Comparison of ENCODE assay signal across 8 mouse cellular contexts in genomic region chr11:53479171-53479782, GRCm38 (mm10). TPM values are rescaled to one million over a fixed set of nuclear protein-coding genes. Genes with fewer than 3 reads are reported as not detected.
A peak's percentile ranks its signal among the peaks of the same experiment; 100 is the strongest.
DNase-seq lines count a peak whose midpoint lies in the region; ATAC-seq and TF ChIP-seq lines count a peak whose summit lies in the region.

No protein-coding gene starts in this region.

- no peak for TF ChIP-seq POLR2A in cerebellum, adult 2 months (IDR thresholded peaks at IDR 0.05; ENCODE audit: borderline replicate concordance, insufficient read depth, low read length)
- no peak for TF ChIP-seq POLR2A in liver, adult 2 months (IDR thresholded peaks at IDR 0.05; ENCODE audit: extremely low read depth, insufficient read depth, low read length)
- no peak for TF ChIP-seq POLR2A in small intestine, adult 2 months (IDR thresholded peaks at IDR 0.05; ENCODE audit: low read depth, low read length)

- peak overlapping the region; percentile 98 for H3K27ac ChIP-seq in left cerebral cortex, adult 2 months
- peak overlapping the region; percentile 61 for H3K27ac ChIP-seq in cerebellum, adult 2 months (ENCODE audit: insufficient read depth, low read length)
- no peak overlapping the region for H3K27ac ChIP-seq in forebrain, embryonic 16.5 days (ENCODE audit: low read length)
- no peak overlapping the region for H3K27ac ChIP-seq in liver, adult 2 months (replicated peaks; ENCODE audit: insufficient read depth, low read depth, low read length)
- H3K27ac ChIP-seq in small intestine, adult 2 months (ENCODE audit: insufficient read depth, low read depth, low read length): peak overlapping the region; percentile 80

- intact Hi-C loops in left cerebral cortex, adult 2 months (cut with DNase I): no loop called here
- intact Hi-C loops in left cerebral cortex, postnatal 25 days (cut with DNase I): loop anchor here (2.0 to 5.0 kb wide), 2 partner anchors 42 to 88 kb away; partner anchors contain the start of gene Kif3a

- DNase-seq in left cerebral cortex, adult 2 months (ENCODE audit: extremely low spot score in 1 of 2, low spot score in 2 of 2): peak; percentile 51 to 52
- no peak for DNase-seq in left cerebral cortex, postnatal 25 days (ENCODE audit: low spot score in 2 of 2)
- peak; percentile 70 to 75 for DNase-seq in cerebellum, adult 2 months
- DNase-seq in liver, adult 2 months (ENCODE audit: extremely low read depth, low read depth, low spot score): no peak
- no peak for DNase-seq in ovary, postnatal 14 days (ENCODE audit: low spot score)
- DNase-seq in adrenal gland, adult 18-20 months (ENCODE audit: low spot score in 2 of 2): no peak

- no peaks in the 10 kb centered on the region for H3K36me3 ChIP-seq in forebrain, embryonic 16.5 days (ENCODE audit: control insufficient read depth, insufficient read depth)
- H3K36me3 ChIP-seq in liver, adult 2 months (ENCODE audit: control insufficient read depth, insufficient read depth, low read length): no peaks in the 10 kb centered on the region
- H3K36me3 ChIP-seq in small intestine, adult 2 months (ENCODE audit: control insufficient read depth, insufficient read depth, low read length): no peaks in the 10 kb centered on the region

- no peaks in the 10 kb centered on the region for H3K79me2 ChIP-seq in liver, adult 2 months (ENCODE audit: control insufficient read depth, insufficient read depth, low read length)

- peak overlapping the region; percentile 52 for H3K9ac ChIP-seq in forebrain, embryonic 16.5 days (replicated peaks; ENCODE audit: low read depth, low read length)
- no peak overlapping the region; the same call in 1 of the 2 replicates for H3K9ac ChIP-seq in liver, adult 2 months (ENCODE audit: low read depth, low read length)

- H3K9me3 ChIP-seq in forebrain, embryonic 16.5 days (ENCODE audit: control insufficient read depth, low read length): peaks cover 5% of the 10 kb centered on the region; the same call in 1 of the 2 replicates

- no peak for TF ChIP-seq CTCF in left cerebral cortex, adult 2 months (IDR thresholded peaks at IDR 0.05)
- TF ChIP-seq CTCF in cerebellum, adult 2 months (IDR thresholded peaks at IDR 0.05; ENCODE audit: borderline replicate concordance, insufficient read depth, low read depth, low read length): no peak
- no peak for TF ChIP-seq CTCF in liver, adult 2 months (IDR thresholded peaks at IDR 0.05; ENCODE audit: low read depth, low read length)
- no peak for TF ChIP-seq CTCF in small intestine, adult 2 months (IDR thresholded peaks at IDR 0.05; ENCODE audit: extremely low read depth, insufficient read length, insufficient replicate concordance, low read depth, low read length)

- under 1% methylated on average over 62 of the region's 62 CpGs for WGBS in cerebellum, adult 2 months
- WGBS in forebrain, embryonic 16.5 days: under 1% methylated on average over 61 of the region's 62 CpGs
- 2% methylated on average over 62 of the region's 62 CpGs for WGBS in liver, adult 2 months
- 1% methylated on average over 62 of the region's 62 CpGs for WGBS in small intestine, adult 2 months

- H3K4me2 ChIP-seq in forebrain, embryonic 16.5 days (ENCODE audit: low read length): peak overlapping the region; percentile 69

- H3K27me3 ChIP-seq in cerebellum, adult 2 months (ENCODE audit: control insufficient read depth, insufficient read depth, low read length): no peaks in the 10 kb centered on the region
- H3K27me3 ChIP-seq in forebrain, embryonic 16.5 days (replicated peaks; ENCODE audit: control insufficient read depth, insufficient read depth, low read length): peaks cover 33% of the 10 kb centered on the region
- peaks cover 25% of the 10 kb centered on the region for H3K27me3 ChIP-seq in liver, adult 2 months (ENCODE audit: control insufficient read depth, insufficient read depth, low read length)
- H3K27me3 ChIP-seq in small intestine, adult 2 months (ENCODE audit: control insufficient read depth, insufficient read depth, low read length): no peaks in the 10 kb centered on the region; the same call in 1 of the 2 replicates

- peaks cover 6% of the 10 kb centered on the region; the same call in 1 of the 2 replicates for H3K4me1 ChIP-seq in cerebellum, adult 2 months (ENCODE audit: control insufficient read depth, insufficient read depth, low read length)
- H3K4me1 ChIP-seq in forebrain, embryonic 16.5 days (replicated peaks; ENCODE audit: control insufficient read depth, insufficient read depth, low read length): peaks cover 35% of the 10 kb centered on the region
- no peaks in the 10 kb centered on the region for H3K4me1 ChIP-seq in liver, adult 2 months (ENCODE audit: control insufficient read depth, insufficient read depth, low read length)
- peaks cover 12% of the 10 kb centered on the region for H3K4me1 ChIP-seq in small intestine, adult 2 months (ENCODE audit: control insufficient read depth, insufficient read depth, insufficient read length, low read length)

- peak; percentile 29; the same call in 1 of the 2 replicates for ATAC-seq in forebrain, embryonic 16.5 days

- H3K4me3 ChIP-seq in left cerebral cortex, adult 2 months: peak overlapping the region; percentile 75
- peak overlapping the region; percentile 67 for H3K4me3 ChIP-seq in cerebellum, adult 2 months (replicated peaks; ENCODE audit: insufficient read depth, low read depth, low read length)
- peak overlapping the region; percentile 51 for H3K4me3 ChIP-seq in forebrain, embryonic 16.5 days (replicated peaks; ENCODE audit: low read length)
- H3K4me3 ChIP-seq in liver, adult 2 months (ENCODE audit: insufficient read depth, low read depth, low read length): peak overlapping the region; percentile 36; the same call in 1 of the 2 replicates
- H3K4me3 ChIP-seq in small intestine, adult 2 months (ENCODE audit: low read depth, low read length): peak overlapping the region; percentile 79

RNA-seq across cellular contexts. Expression of gene Gm9945, which starts 0.7 kb away (rescaled TPM):
- 1 to 10 TPM; 1.8 to 2.2 TPM for total RNA-seq in left cerebral cortex, adult 2 months (2021)
- 1 to 10 TPM; 3.3 TPM for total RNA-seq in left cerebral cortex, postnatal 25 days (2021)
- polyA plus RNA-seq in cerebellum, adult 2 months (2012; rRNA removed): 0.65 and 1.6 TPM in 2 replicates
- polyA plus RNA-seq in forebrain, embryonic 16.5 days (2015; fragmentation: Nextera tagmentation; extraction: Ambion mirVana): not detected in 2 replicates
- total RNA-seq in liver, adult 2 months (2014; rRNA removed): not detected in 2 replicates
- polyA plus RNA-seq in liver, adult 2 months (2012; rRNA removed): not detected in 2 replicates
- polyA plus RNA-seq in small intestine, adult 2 months (2012; rRNA removed): not detected in 2 replicates
- not detected for total RNA-seq in adrenal gland, adult 18-20 months (2021)

RNA-seq across cellular contexts. Expression of gene Sowaha, which starts 0.8 kb away (rescaled TPM):
- 10 to 100 TPM; 68.8 to 83.8 TPM for total RNA-seq in left cerebral cortex, adult 2 months (2021)
- 10 to 100 TPM; 79.1 to 79.3 TPM for total RNA-seq in left cerebral cortex, postnatal 25 days (2021)
- polyA plus RNA-seq in cerebellum, adult 2 months (2012; rRNA removed): 23.1 and 27.1 TPM in 2 replicates
- 1.9 and 2.2 TPM in 2 replicates for polyA plus RNA-seq in forebrain, embryonic 16.5 days (2015; fragmentation: Nextera tagmentation; extraction: Ambion mirVana)
- total RNA-seq in liver, adult 2 months (2014; rRNA removed): not detected in 2 replicates
- not detected in 2 replicates for polyA plus RNA-seq in liver, adult 2 months (2012; rRNA removed)
- 9.7 and 61.2 TPM in 2 replicates for polyA plus RNA-seq in small intestine, adult 2 months (2012; rRNA removed)
- total RNA-seq in adrenal gland, adult 18-20 months (2021): under 1 TPM; 0.19 to 0.30 TPM

RNA-seq across cellular contexts. Expression of gene Gm9837, which starts 9.0 kb away (rescaled TPM):
- under 1 TPM in 1 of 2 experiments, not detected in 1; 0.84 TPM for total RNA-seq in left cerebral cortex, adult 2 months (2021)
- not detected for total RNA-seq in left cerebral cortex, postnatal 25 days (2021)
- not detected in 2 replicates for polyA plus RNA-seq in cerebellum, adult 2 months (2012; rRNA removed)
- polyA plus RNA-seq in forebrain, embryonic 16.5 days (2015; fragmentation: Nextera tagmentation; extraction: Ambion mirVana): not detected in 2 replicates
- not detected in 2 replicates for total RNA-seq in liver, adult 2 months (2014; rRNA removed)
- polyA plus RNA-seq in liver, adult 2 months (2012; rRNA removed): not detected in 2 replicates
- not detected in 2 replicates for polyA plus RNA-seq in small intestine, adult 2 months (2012; rRNA removed)
- not detected for total RNA-seq in adrenal gland, adult 18-20 months (2021)

RNA-seq across cellular contexts. Expression of gene Shroom1, which starts 22.3 kb away (rescaled TPM):
- 1 to 10 TPM; 5.4 to 6.3 TPM for total RNA-seq in left cerebral cortex, adult 2 months (2021)
- total RNA-seq in left cerebral cortex, postnatal 25 days (2021): 1 to 10 TPM; 4.0 to 4.5 TPM
- 7.7 and 8.8 TPM in 2 replicates for polyA plus RNA-seq in cerebellum, adult 2 months (2012; rRNA removed)
- polyA plus RNA-seq in forebrain, embryonic 16.5 days (2015; fragmentation: Nextera tagmentation; extraction: Ambion mirVana): 2.2 and 2.7 TPM in 2 replicates
- total RNA-seq in liver, adult 2 months (2014; rRNA removed): 12.8 and 15.4 TPM in 2 replicates
- 36.6 and 43.4 TPM in 2 replicates for polyA plus RNA-seq in liver, adult 2 months (2012; rRNA removed)
- 2.6 and 3.0 TPM in 2 replicates for polyA plus RNA-seq in small intestine, adult 2 months (2012; rRNA removed)
- 10 to 100 TPM in 1 of 2 experiments, 1 to 10 TPM in 1; 3.7 to 10.9 TPM for total RNA-seq in adrenal gland, adult 18-20 months (2021)

RNA-seq across cellular contexts. Expression of gene Gm10447, which starts 22.4 kb away (rescaled TPM):
- under 1 TPM; 0.33 to 0.34 TPM for total RNA-seq in left cerebral cortex, adult 2 months (2021)
- under 1 TPM; 0.32 to 0.34 TPM for total RNA-seq in left cerebral cortex, postnatal 25 days (2021)
- 0.06 TPM in 1 of 2 replicates, not detected in the other for polyA plus RNA-seq in cerebellum, adult 2 months (2012; rRNA removed)
- polyA plus RNA-seq in forebrain, embryonic 16.5 days (2015; fragmentation: Nextera tagmentation; extraction: Ambion mirVana): not detected in 2 replicates
- total RNA-seq in liver, adult 2 months (2014; rRNA removed): 0.46 and 0.60 TPM in 2 replicates
- polyA plus RNA-seq in liver, adult 2 months (2012; rRNA removed): 1.3 and 2.5 TPM in 2 replicates
- polyA plus RNA-seq in small intestine, adult 2 months (2012; rRNA removed): 0.04 TPM in 1 of 2 replicates, not detected in the other
- total RNA-seq in adrenal gland, adult 18-20 months (2021): under 1 TPM in 1 of 2 experiments, not detected in 1; 0.27 TPM

Comparison
In these comparisons a context has a peak if more than half of its experiments do, and no peak if none do; other contexts are left out.
1. DNase-seq: peak in left cerebral cortex, adult 2 months (2 of 2) and cerebellum, adult 2 months (2 of 2); none in left cerebral cortex, postnatal 25 days (0 of 2), liver, adult 2 months (single experiment), ovary, postnatal 14 days (single experiment) and adrenal gland, adult 18-20 months (0 of 2).
2. H3K27ac ChIP-seq: peak in left cerebral cortex, adult 2 months (single experiment), cerebellum, adult 2 months (single experiment) and small intestine, adult 2 months (single experiment); none in forebrain, embryonic 16.5 days (single experiment) and liver, adult 2 months (single experiment).
3. RNA of gene Sowaha, which starts 0.8 kb away (total RNA-seq): 68.8 to 83.8 TPM in left cerebral cortex, adult 2 months and 79.1 to 79.3 TPM in left cerebral cortex, postnatal 25 days; 0.19 to 0.30 TPM in adrenal gland, adult 18-20 months and not detected in liver, adult 2 months; every median in the first group is over 10 times any median in the second.
4. Peak in every context shown above with its lines, with median percentiles within 50 percentile points of each other: H3K4me3 ChIP-seq.